Mouse (Mus musculus) layer of hippocampus, postnatal 10 days (tissue): ENCODE results near the gene Gpr160. TPM values are rescaled to one million over a fixed set of nuclear protein-coding genes. Genes with fewer than 3 reads are reported as not detected.

ENCODE experiments used
- DNase-seq, 2 experiments: peaks; one replicate each; pipeline ENCODE4 v3.0.0; 2021; ENCODE audit warnings: low spot score in 2 of 2
- total RNA-seq, 2 experiments: library from RNA; stranded (reverse); gene quantifications; 2 replicates each; pipeline ENCODE4 v1.2.3; 2021

The Gpr160 gene
- total RNA-seq, 2 experiments from 2014 or later: 1.4 to 1.5 TPM

- DNase-seq: no peak
Measured at GRCm38 (mm10) chr3:30899407-30899806, 43.7 kb downstream of the Gpr160 start.

- no peak for DNase-seq
Measured at GRCm38 (mm10) chr3:30904658-30905057, 48.9 kb downstream of the Gpr160 start.

GRCm38 (mm10) chr3:30917160-30917559, 61.4 kb downstream of the Gpr160 start:
- no peak for DNase-seq

- DNase-seq: no peak
Measured at GRCm38 (mm10) chr3:30927664-30928063, 71.9 kb downstream of the Gpr160 start.

GRCm38 (mm10) chr3:30929828-30930227, 74.1 kb downstream of the Gpr160 start:
- DNase-seq: no peak

GRCm38 (mm10) chr3:30934384-30934783, 78.6 kb downstream of the Gpr160 start:
- DNase-seq: no peak

Other genes starting within 250 kb of the Gpr160 start
- not detected for gene Lrriq4, start 211.4 kb upstream of the Gpr160 start, total RNA-seq
- under 1 TPM; 0.18 to 0.55 TPM for gene Lrrc34, start 208.1 kb upstream of the Gpr160 start, total RNA-seq
- gene Lrrc31, start 156.1 kb upstream of the Gpr160 start, total RNA-seq: not detected
- under 1 TPM in 1 of 2 experiments, not detected in 1; 0.13 TPM for gene Samd7, start 109.7 kb upstream of the Gpr160 start, total RNA-seq
- gene Sec62, start 63.1 kb upstream of the Gpr160 start, total RNA-seq: 10 to 100 TPM; 88.0 to 92.5 TPM
- 10 to 100 TPM; 35.9 to 37.9 TPM for gene Phc3, start 113.5 kb downstream of the Gpr160 start, total RNA-seq
- 10 to 100 TPM; 59.0 to 64.7 TPM for gene Prkci, start 139.8 kb downstream of the Gpr160 start, total RNA-seq
- 10 to 100 TPM; 60.9 to 71.8 TPM for gene Skil, start 239.1 kb downstream of the Gpr160 start, total RNA-seq